Comparison of ENCODE assay signal across 18 mouse cellular contexts in genomic region chr6:128890948-128891355, GRCm38 (mm10). TPM values are rescaled to one million over a fixed set of nuclear protein-coding genes. Genes with fewer than 3 reads are reported as not detected.
DNase-seq lines count a peak whose midpoint lies in the region; ATAC-seq lines count a peak whose summit lies in the region.
"Had no signal": no experiment of that assay in that cellular context is flagged by ENCODE, and none has a peak within 500 bp of the region (broad histone marks: within the 10 kb centered on the region; RNA-seq: fewer than 3 reads in every experiment).

Gene BC035044, minus strand, starts transcription at chr6:128891126.

- H3K9ac ChIP-seq in heart, embryonic 16.5 days (ENCODE audit: low read length) = no peak within 1 kb of the TSS
- H3K9ac ChIP-seq: embryonic facial prominence, embryonic 13.5 days; forebrain, postnatal 0 days; hindbrain, embryonic 12.5 days had no signal

- no peaks in the 10 kb centered on the region; the same call in 1 of the 2 replicates for H3K9me3 ChIP-seq in heart, embryonic 16.5 days (replicated peaks; ENCODE audit: control insufficient read depth, low read length)
- no peaks in the 10 kb centered on the region for H3K9me3 ChIP-seq in megakaryocyte, embryonic 14.5 days
- H3K9me3 ChIP-seq: embryonic facial prominence, embryonic 13.5 days; hindbrain, embryonic 12.5 days had no signal

- no peak within 1 kb of the TSS for H3K4me2 ChIP-seq in heart, embryonic 16.5 days (ENCODE audit: low read depth, low read length)
- H3K4me2 ChIP-seq: embryonic facial prominence, embryonic 13.5 days; hindbrain, embryonic 12.5 days had no signal

- no peaks in the 10 kb centered on the region for H3K27me3 ChIP-seq in heart, embryonic 16.5 days (ENCODE audit: control insufficient read depth, insufficient read depth, low read length)
- H3K27me3 ChIP-seq in megakaryocyte, embryonic 14.5 days (replicated peaks) = no peaks in the 10 kb centered on the region
- H3K27me3 ChIP-seq: embryonic facial prominence, embryonic 13.5 days; hindbrain, embryonic 12.5 days had no signal

- ATAC-seq in heart, embryonic 16.5 days (replicated peaks; ENCODE audit: extremely low read depth, insufficient read depth, low FRiP score) = no peak; the same call in 1 of the 2 replicates
- no peak for ATAC-seq in inflammation-experienced regulatory T-cells, adult 6 months
- ATAC-seq: forebrain, postnatal 0 days had no signal

- no peaks in the 10 kb centered on the region for H3K36me3 ChIP-seq in heart, embryonic 16.5 days (ENCODE audit: control insufficient read depth, insufficient read depth)
- no peaks in the 10 kb centered on the region for H3K36me3 ChIP-seq in megakaryocyte, embryonic 14.5 days (replicated peaks; ENCODE audit: low read length)
- H3K36me3 ChIP-seq: embryonic facial prominence, embryonic 13.5 days; hindbrain, embryonic 12.5 days had no signal

- H3K27ac ChIP-seq in heart, embryonic 16.5 days (ENCODE audit: low read length) = no peak within 1 kb of the TSS
- no peak within 1 kb of the TSS for H3K27ac ChIP-seq in brown adipose tissue, adult 24 weeks (replicated peaks; ENCODE audit: low read depth, low read length)
- H3K27ac ChIP-seq: embryonic facial prominence, embryonic 13.5 days; hindbrain, embryonic 12.5 days; left cerebral cortex, adult 2 months had no signal

- 45% methylated on average over 2 of the region's 2 CpGs for WGBS in heart, embryonic 16.5 days

- intact Hi-C loops in heart, postnatal 14 days (cut with DNase I) = no loop called here

- no peaks in the 10 kb centered on the region for H3K4me1 ChIP-seq in heart, embryonic 16.5 days (ENCODE audit: control insufficient read depth, insufficient read depth, low read length)
- no peaks in the 10 kb centered on the region for H3K4me1 ChIP-seq in brown adipose tissue, adult 24 weeks (ENCODE audit: control insufficient read depth, insufficient read depth, insufficient read length, low read length)
- H3K4me1 ChIP-seq in megakaryocyte, embryonic 14.5 days = peaks cover 8% of the 10 kb centered on the region
- H3K4me1 ChIP-seq: embryonic facial prominence, embryonic 13.5 days; hindbrain, embryonic 12.5 days had no signal

- peak within 1 kb of the TSS; percentile 21 for H3K4me3 ChIP-seq in heart, embryonic 16.5 days (ENCODE audit: low read length)
- H3K4me3 ChIP-seq in brown adipose tissue, adult 24 weeks (ENCODE audit: insufficient read depth, low read depth, low read length) = peak within 1 kb of the TSS; percentile 25; the same call in 1 of the 2 replicates
- H3K4me3 ChIP-seq in megakaryocyte, embryonic 14.5 days (replicated peaks) = peak within 1 kb of the TSS; percentile 53
- H3K4me3 ChIP-seq: embryonic facial prominence, embryonic 13.5 days; hindbrain, embryonic 12.5 days; left cerebral cortex, adult 2 months had no signal

- DNase-seq in heart, postnatal 14 days = no peak
- DNase-seq in thymus, postnatal 0 days (ENCODE audit: low spot score) = peak; percentile 69
- no peak for DNase-seq in MN1 (ENCODE audit: low spot score)
- DNase-seq in layer of hippocampus, adult 8-10 months (ENCODE audit: low spot score in 2 of 2) = no peak
- DNase-seq: adrenal gland, postnatal 10 days; cerebellum, adult 2 months; forebrain, postnatal 0 days; lung, adult 18-20 months; midbrain, embryonic 14.5 days; right cerebral cortex, postnatal 4 days had no signal

RNA-seq across cellular contexts. Expression of gene BC035044, which starts in this region (rescaled TPM):
- polyA plus RNA-seq in heart, embryonic 16.5 days (2015; fragmentation: Nextera tagmentation; extraction: Ambion mirVana) = 1.7 and 5.3 TPM in 2 replicates
- total RNA-seq in heart, postnatal 14 days (2021) = under 1 TPM; 0.45 to 0.93 TPM
- not detected in 2 replicates for polyA plus RNA-seq in brown adipose tissue, adult 24 weeks (2012; ENCODE audit: insufficient read depth, insufficient read length, missing spikeins)
- polyA plus RNA-seq in megakaryocyte, embryonic 14.5 days (2012; ENCODE audit: insufficient read depth, low replicate concordance) = 0.43 TPM in 1 of 2 replicates, not detected in the other
- 48.3 and 50.0 TPM in 2 replicates for polyA plus RNA-seq in thymus, postnatal 0 days (2015; fragmentation: Nextera tagmentation; extraction: Ambion mirVana)
- polyA plus RNA-seq in inflammation-experienced regulatory T-cells, adult 6 months (2017; shearing (Covaris generic)) = 1 to 10 TPM; 4.6 to 6.7 (median 5.6) TPM
- 1 to 10 TPM; 2.0 to 2.9 (median 2.1) TPM for total RNA-seq in layer of hippocampus, adult 8-10 months (2022)
- polyA plus RNA-seq: C2C12 had no signal
